Mouse (Mus musculus) forebrain, embryonic 16.5 days (tissue): ENCODE data around the gene Yipf3. TPM values are rescaled to one million over a fixed set of nuclear protein-coding genes. Genes with fewer than 3 reads are reported as not detected.

Experiments
- ATAC-seq: fragments of 200-750 bp; cut with Nextera tagmentation; 2 replicates; pipeline ENCODE4 v1.8.0; 2017; ENCODE audit warnings: mild to moderate bottlenecking, moderate library complexity
- H3K27ac ChIP-seq: fragments of 300-500 bp; sonication (generic); 2 replicates; pipeline ENCODE4 v1.5.1; 2014; ENCODE audit warnings: low read length, control low read depth
- H3K27me3 ChIP-seq: fragments of 300-500 bp; sonication (generic); replicated peaks from 2 replicates; pipeline ENCODE4 v1.6.1; 2014; ENCODE audit warnings: low read length; ENCODE audit not compliant: control insufficient read depth, insufficient read depth
- H3K36me3 ChIP-seq: fragments of 300-500 bp; sonication (generic); 2 replicates; pipeline ENCODE4 v1.6.1; 2014; ENCODE audit not compliant: control insufficient read depth, insufficient read depth
- H3K4me1 ChIP-seq: fragments of 300-500 bp; sonication (generic); replicated peaks from 2 replicates; pipeline ENCODE4 v1.6.1; 2014; ENCODE audit warnings: low read length; ENCODE audit not compliant: control insufficient read depth, insufficient read depth
- H3K4me2 ChIP-seq: fragments of 300-500 bp; sonication (generic); 2 replicates; pipeline ENCODE4 v1.6.1; 2014; ENCODE audit warnings: mild to moderate bottlenecking, low read length, control low read depth
- H3K4me3 ChIP-seq: fragments of 300-500 bp; sonication (generic); replicated peaks from 2 replicates; pipeline ENCODE4 v1.5.1; 2014; ENCODE audit warnings: mild to moderate bottlenecking, low read length, control low read depth
- H3K9ac ChIP-seq: fragments of 300-500 bp; sonication (generic); replicated peaks from 2 replicates; pipeline ENCODE4 v1.6.1; 2014; ENCODE audit warnings: low read depth, low read length, control low read depth
- H3K9me3 ChIP-seq: fragments of 300-500 bp; sonication (generic); 2 replicates; pipeline ENCODE4 v1.6.1; 2016; ENCODE audit warnings: low read length; ENCODE audit not compliant: control insufficient read depth
- WGBS: fragments of 180-500 bp; shearing (Covaris S2); extraction: QIAGEN DNeasy Blood & Tissue Kit; methylation state at CpG from one replicate; pipeline ENCODE4 v1.1.7; 2014; 5-methylcytosine and 5-hydroxymethylcytosine counted together
- polyA plus RNA-seq: library from polyadenylated mRNA; unstranded; fragments of >200 nt; fragmentation: Nextera tagmentation; extraction: Ambion mirVana; gene quantifications from 2 replicates; pipeline ENCODE4 v1.2.1, GENCODE M21; 2015

Gene Yipf3
- polyA plus RNA-seq: 88.5 and 91.6 TPM in 2 replicates

DNA sequence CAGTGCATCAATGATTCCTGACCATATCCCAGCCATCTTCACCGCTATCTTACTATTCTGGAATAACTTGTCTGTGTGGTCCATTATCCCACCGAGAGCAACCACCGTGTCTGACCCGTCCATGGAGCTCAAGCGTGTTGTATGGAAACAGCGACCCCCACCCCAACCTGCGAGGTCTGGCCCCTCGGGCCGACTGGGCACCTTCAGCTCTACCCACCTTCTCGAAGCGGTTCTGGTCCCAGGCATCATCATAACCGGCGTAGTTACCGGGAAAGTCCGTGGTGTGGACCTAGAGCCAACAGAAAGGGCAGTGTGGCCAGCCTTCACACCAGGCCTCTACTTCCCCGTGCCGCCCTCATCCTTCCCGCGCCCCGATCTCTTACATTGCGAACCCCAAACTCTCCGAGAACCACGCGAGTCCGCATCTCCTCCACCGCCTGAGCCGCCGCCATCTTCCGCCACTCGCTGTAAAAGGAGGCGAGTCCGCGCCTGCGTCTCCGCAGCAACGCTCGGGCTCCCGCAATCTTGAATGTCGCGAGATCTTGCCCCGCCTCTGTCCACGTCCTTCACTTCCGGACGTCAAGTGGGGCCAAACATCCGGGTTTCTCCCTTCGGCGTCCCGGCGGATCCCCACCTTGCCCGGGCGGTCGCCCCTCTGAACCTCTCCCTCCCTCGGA lies at the start of gene Yipf3, which contains the start of gene Polr1c:
Gene Yipf3, plus strand, starts transcription at position 569 of the 677 bp plus-strand sequence.
Gene Polr1c, minus strand, starts transcription at position 543 of the 677 bp plus-strand sequence.
- H3K27me3 ChIP-seq: no peaks in the 10 kb centered on the region
- no peaks in the 10 kb centered on the region for H3K9me3 ChIP-seq
- H3K4me2 ChIP-seq: peak within 1 kb of the TSS; percentile 90
- peak; percentile 96 for ATAC-seq
- H3K36me3 ChIP-seq: peaks cover 52% of the 10 kb centered on the region
- H3K27ac ChIP-seq: peak within 1 kb of the TSS; percentile 68
- peak within 1 kb of the TSS; percentile 89 for H3K9ac ChIP-seq
- peaks cover 18% of the 10 kb centered on the region for H3K4me1 ChIP-seq
- under 1% methylated on average over 50 of the region's 53 CpGs for WGBS
- H3K4me3 ChIP-seq: peak within 1 kb of the TSS; percentile 72

DNA sequence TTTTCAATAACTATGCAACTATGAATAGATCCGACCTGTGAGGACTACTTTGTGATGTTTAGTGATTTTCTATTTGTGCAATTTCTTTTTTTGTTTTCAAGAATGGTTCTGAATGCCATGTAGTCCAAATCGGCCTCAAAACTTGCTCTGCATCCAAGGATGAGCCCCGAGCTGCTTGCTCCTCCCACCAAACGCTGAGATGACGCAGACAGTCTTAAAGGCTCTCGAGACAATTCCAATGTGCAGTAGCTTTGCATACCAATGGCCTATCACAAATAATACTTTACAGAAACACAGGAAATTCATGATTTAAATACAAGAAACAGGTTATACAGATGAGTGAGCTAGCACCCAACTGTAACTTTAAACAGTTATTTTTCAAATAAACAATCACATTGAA lies 46.7 kb upstream of the Yipf3 start:
- Histone ChIP-seq H3K36me3 (peaks cover 5% of the 10 kb centered on the region), H3K9me3 (no peaks in the 10 kb centered on the region), H3K27me3 (no peaks in the 10 kb centered on the region), H3K4me1 (peaks cover 27% of the 10 kb centered on the region), H3K4me3 (peak overlapping the region; percentile 20), H3K9ac (no peak overlapping the region), H3K4me2 (peak overlapping the region; percentile 94), H3K27ac (no peak overlapping the region)
- 48% methylated on average over 6 of the region's 6 CpGs for WGBS
- no peak for ATAC-seq

DNA sequence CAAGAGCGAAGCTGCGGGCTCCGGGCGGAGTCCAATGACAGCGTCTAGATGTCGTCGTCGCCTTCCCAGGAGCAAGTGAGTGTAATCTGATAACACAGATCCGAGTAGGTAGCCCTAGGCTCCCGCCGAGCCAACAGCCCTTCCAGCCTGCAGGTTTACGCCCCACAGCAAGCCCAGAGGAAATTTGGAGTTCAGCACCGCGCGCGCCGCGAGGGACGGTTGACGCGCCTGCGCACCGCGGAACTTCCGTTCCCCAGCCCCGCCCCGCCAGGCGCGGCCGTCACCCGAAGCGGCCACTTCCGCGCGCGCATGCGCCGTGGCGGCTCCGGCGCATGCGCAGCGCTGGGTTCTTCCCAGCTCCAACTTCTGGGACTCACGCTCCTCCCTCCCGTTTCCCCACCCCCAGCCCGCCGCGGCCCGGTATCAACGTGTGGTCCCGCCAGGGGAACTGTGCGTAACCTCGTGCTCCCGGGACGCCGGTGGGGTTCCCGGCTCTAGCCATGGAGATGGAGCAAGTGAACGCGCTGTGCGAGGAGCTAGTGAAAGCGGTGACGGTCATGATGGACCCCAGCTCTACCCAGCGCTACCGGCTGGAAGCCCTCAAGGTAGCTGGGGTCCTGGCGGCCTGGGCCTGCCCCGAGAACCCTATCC lies 45.3 kb upstream of the Yipf3 start, which contains the start of the genes Polh and Xpo5:
Gene Polh, minus strand, starts transcription at position 225 of the 651 bp plus-strand sequence.
Gene Xpo5, plus strand, starts transcription at position 362 of the 651 bp plus-strand sequence.
- ATAC-seq: peak; percentile 97
- Histone ChIP-seq H3K27me3 (no peaks in the 10 kb centered on the region), H3K9me3 (no peaks in the 10 kb centered on the region), H3K36me3 (peaks cover 7% of the 10 kb centered on the region), H3K4me2 (peak within 1 kb of the TSS; percentile 94), H3K4me1 (peaks cover 27% of the 10 kb centered on the region), H3K27ac (peak within 1 kb of the TSS; percentile 84), H3K4me3 (peak within 1 kb of the TSS; percentile 74), H3K9ac (peak within 1 kb of the TSS; percentile 78)
- WGBS: under 1% methylated on average over 64 of the region's 66 CpGs

DNA sequence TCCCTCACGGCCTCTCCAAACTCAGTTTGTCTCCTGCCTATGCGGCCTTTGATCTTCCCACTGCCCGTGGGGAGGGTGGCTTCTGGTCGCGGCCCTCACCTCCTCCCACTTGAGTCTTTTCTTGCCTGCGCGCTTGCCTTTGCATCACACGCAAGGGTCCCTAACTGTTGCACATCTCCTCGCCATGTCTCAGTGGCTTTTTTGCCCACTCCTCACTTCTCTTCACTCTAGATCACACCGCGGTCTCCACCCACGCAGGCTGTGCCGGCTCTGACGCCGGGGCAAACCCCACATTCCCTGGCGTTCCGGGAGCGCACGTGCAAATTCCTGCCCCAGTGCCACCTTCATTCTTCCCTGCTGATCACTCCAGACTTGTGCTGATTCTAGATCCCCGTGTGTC lies 44.8 kb upstream of the Yipf3 start:
- 0% methylated on average over 20 of the region's 20 CpGs for WGBS
- Histone ChIP-seq H3K27ac (peak overlapping the region; percentile 61), H3K9ac (peak overlapping the region; percentile 72), H3K27me3 (no peaks in the 10 kb centered on the region), H3K9me3 (no peaks in the 10 kb centered on the region), H3K4me1 (peaks cover 27% of the 10 kb centered on the region), H3K4me3 (peak overlapping the region; percentile 74), H3K4me2 (peak overlapping the region; percentile 91), H3K36me3 (peaks cover 13% of the 10 kb centered on the region)
- no peak; the same call in 1 of the 2 replicates for ATAC-seq

DNA sequence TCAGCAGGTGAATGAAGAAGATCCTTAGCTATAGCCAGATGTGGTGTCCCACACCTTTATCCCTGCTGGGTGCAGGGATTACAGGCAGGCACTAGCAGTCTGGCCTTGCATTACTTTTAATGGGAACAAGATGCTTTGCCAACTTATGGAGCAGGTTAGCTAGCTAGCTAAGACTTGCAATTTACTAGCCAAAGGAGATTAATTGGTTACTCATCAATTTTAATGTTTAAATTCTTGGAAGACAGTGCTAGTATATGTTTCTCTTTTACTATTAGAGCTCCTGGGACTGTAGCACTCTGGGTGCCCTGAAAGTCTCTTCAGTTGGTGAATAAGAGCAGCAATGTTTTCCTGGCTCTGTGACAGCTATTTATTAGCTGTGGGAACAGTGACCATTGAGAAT lies 41.2 kb upstream of the Yipf3 start:
- Histone ChIP-seq H3K36me3 (peaks cover 33% of the 10 kb centered on the region), H3K4me1 (peaks cover 17% of the 10 kb centered on the region)

DNA sequence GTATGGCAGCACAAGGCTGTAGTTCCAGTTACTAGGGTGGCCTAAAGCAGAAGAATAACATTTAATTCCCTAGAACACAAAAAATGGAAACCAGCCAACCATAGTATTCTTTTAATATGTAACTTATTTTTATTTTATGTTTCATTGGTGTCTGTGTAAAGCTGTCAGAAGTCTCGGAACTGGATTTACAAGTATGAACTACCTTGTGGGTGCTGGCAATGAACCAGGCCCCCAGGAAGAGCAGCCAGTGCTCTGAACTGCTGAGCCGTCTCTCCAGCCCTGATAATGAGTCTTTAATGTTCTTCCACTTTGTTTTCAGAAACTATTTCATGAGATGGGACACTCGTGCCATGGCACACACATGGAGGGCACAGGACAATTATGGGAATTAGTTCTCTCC lies 37.3 kb upstream of the Yipf3 start:
- Histone ChIP-seq H3K27me3 (no peaks in the 10 kb centered on the region), H3K27ac (no peak overlapping the region), H3K9me3 (no peaks in the 10 kb centered on the region), H3K4me1 (no peaks in the 10 kb centered on the region), H3K9ac (no peak overlapping the region), H3K36me3 (peaks cover 48% of the 10 kb centered on the region), H3K4me3 (no peak overlapping the region), H3K4me2 (no peak overlapping the region)
- 86% methylated on average over 3 of the region's 3 CpGs for WGBS
- no peak for ATAC-seq

More for the DNA sequence above, 41.2 kb upstream of the Yipf3 start:
- H3K4me2 ChIP-seq: no peak overlapping the region
- H3K4me3 ChIP-seq: no peak overlapping the region
- no peak overlapping the region for H3K27ac ChIP-seq
- ATAC-seq: no peak
- no peaks in the 10 kb centered on the region for H3K9me3 ChIP-seq
- H3K27me3 ChIP-seq: no peaks in the 10 kb centered on the region
- no peak overlapping the region for H3K9ac ChIP-seq

DNA sequence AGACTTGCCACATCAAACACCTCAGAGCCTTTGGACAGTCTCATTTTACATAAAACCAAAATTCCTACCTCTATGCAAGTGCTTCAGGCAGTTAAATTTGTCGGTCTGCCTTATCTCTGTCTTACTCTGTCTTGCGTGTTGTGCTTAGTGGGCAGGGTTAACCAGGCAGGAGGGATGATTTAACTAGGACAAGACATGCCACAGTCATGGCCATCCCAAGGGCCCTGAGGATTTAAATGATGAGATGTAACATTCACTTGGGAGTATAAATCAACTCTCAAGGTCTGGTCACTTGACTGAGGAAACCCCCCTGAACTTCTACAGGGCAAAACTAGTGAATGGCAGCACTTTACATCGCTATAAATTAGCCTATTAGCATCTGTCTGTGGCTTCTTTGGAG lies 26.3 kb upstream of the Yipf3 start:
- Histone ChIP-seq H3K4me1 (no peaks in the 10 kb centered on the region), H3K9me3 (no peaks in the 10 kb centered on the region), H3K9ac (no peak overlapping the region), H3K36me3 (peaks cover 47% of the 10 kb centered on the region), H3K4me3 (no peak overlapping the region), H3K4me2 (no peak overlapping the region), H3K27ac (no peak overlapping the region), H3K27me3 (no peaks in the 10 kb centered on the region)
- no peak for ATAC-seq
- 92% methylated on average over 3 of the region's 3 CpGs for WGBS

DNA sequence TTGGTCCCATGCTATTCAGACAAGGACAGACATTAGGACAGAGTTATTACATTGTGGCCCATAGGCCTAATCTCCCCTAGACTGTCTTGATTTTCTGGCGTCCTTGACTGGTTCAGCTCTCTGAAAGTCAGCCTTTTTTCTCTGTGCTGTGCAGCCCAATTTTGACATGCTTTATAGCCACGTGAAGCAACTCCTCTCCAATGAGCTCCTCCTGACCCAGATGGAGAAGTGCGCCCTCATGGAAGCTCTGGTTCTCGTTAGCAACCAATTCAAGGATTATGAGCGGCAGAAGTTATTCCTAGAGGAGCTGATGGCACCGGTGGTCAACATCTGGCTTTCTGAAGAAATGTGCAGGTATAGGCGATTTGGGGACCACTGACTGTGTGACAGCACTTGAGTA lies 20.3 kb upstream of the Yipf3 start:
- H3K27me3 ChIP-seq: no peaks in the 10 kb centered on the region
- H3K36me3 ChIP-seq: peaks cover 48% of the 10 kb centered on the region
- no peak overlapping the region for H3K4me2 ChIP-seq
- no peak overlapping the region for H3K9ac ChIP-seq
- H3K4me1 ChIP-seq: no peaks in the 10 kb centered on the region
- 89% methylated on average over 7 of the region's 7 CpGs for WGBS
- H3K4me3 ChIP-seq: no peak overlapping the region
- H3K9me3 ChIP-seq: no peaks in the 10 kb centered on the region
- ATAC-seq: no peak
- H3K27ac ChIP-seq: no peak overlapping the region

DNA sequence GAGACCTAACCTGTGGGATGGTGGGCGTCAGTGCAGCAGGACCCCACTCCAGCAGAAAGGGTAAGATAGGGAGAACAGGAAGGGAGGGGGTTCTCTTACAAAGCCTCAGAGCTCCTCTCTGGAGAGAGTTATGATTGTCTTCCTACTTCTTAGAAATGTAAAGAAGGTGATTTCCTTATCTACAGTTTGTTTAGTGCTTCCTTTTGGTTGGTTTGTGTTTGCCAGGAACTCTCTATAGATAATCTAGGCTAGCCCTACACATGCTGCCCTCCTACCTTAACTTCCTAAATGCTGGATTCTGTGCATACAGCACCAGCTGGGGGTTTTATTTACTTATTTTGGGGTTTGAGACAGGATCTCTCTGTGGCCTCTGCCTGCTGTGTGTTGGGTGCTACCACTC lies 11.8 kb upstream of the Yipf3 start:
- 85% methylated on average over 1 of the region's 1 CpGs for WGBS

More for the DNA sequence above, 11.8 kb upstream of the Yipf3 start:
- Histone ChIP-seq H3K27ac (no peak overlapping the region), H3K36me3 (peaks cover 48% of the 10 kb centered on the region), H3K4me1 (no peaks in the 10 kb centered on the region), H3K27me3 (no peaks in the 10 kb centered on the region), H3K9me3 (no peaks in the 10 kb centered on the region), H3K4me3 (no peak overlapping the region), H3K9ac (no peak overlapping the region), H3K4me2 (no peak overlapping the region)
- ATAC-seq: no peak
